Mouse (Mus musculus) ES-Bruce4 (cell line): ENCODE data around the gene Pik3r3. TPM values are rescaled to one million over a fixed set of nuclear protein-coding genes. Genes with fewer than 3 reads are reported as not detected.

Experiments used
- H3K27ac ChIP-seq: 2 replicates; pipeline ENCODE4 v1.5.1; 2012; ENCODE audit warnings: low read length, inconsistent platforms; ENCODE audit not compliant: insufficient read depth
- H3K27me3 ChIP-seq: 2 replicates; pipeline ENCODE4 v1.6.1; 2012; ENCODE audit warnings: mild to moderate bottlenecking, low read length, inconsistent platforms; ENCODE audit not compliant: control insufficient read depth, poor library complexity, insufficient read depth, severe bottlenecking
- H3K36me3 ChIP-seq: 2 replicates; pipeline ENCODE4 v1.6.1; 2012; ENCODE audit warnings: inconsistent platforms, mild to moderate bottlenecking, low read length, moderate library complexity; ENCODE audit not compliant: control insufficient read depth, poor library complexity, insufficient read depth, severe bottlenecking
- H3K4me1 ChIP-seq: one replicate; pipeline ENCODE4 v1.8.1; 2011; ENCODE audit warnings: low read length; ENCODE audit not compliant: control insufficient read depth, insufficient read depth
- H3K4me3 ChIP-seq: 2 replicates; pipeline ENCODE4 v1.5.1; 2011; ENCODE audit warnings: low read depth, mild to moderate bottlenecking, low read length
- H3K9ac ChIP-seq: 2 replicates; pipeline ENCODE4 v1.6.1; 2012; ENCODE audit warnings: low read depth, mild to moderate bottlenecking, inconsistent platforms; ENCODE audit not compliant: poor library complexity, severe bottlenecking
- H3K9me3 ChIP-seq: replicated peaks from 2 replicates; pipeline ENCODE4 v1.6.1; 2012; ENCODE audit warnings: mild to moderate bottlenecking, low read length, inconsistent platforms; ENCODE audit not compliant: control insufficient read depth, poor library complexity, insufficient read depth, severe bottlenecking
- CTCF ChIP-seq: IDR thresholded peaks from one replicate; pipeline ENCODE4 v1.8.1; 2011; ENCODE audit warnings: low read depth, low read length
- EP300 ChIP-seq: IDR thresholded peaks from 2 replicates; pipeline ENCODE4 v1.6.1; 2011; ENCODE audit warnings: low read depth, low read length; ENCODE audit not compliant: insufficient read depth
- POLR2A ChIP-seq: IDR thresholded peaks from one replicate; pipeline ENCODE4 v1.8.1; 2011; ENCODE audit warnings: low read length; ENCODE audit not compliant: insufficient read depth
- polyA plus RNA-seq: library from polyadenylated mRNA; stranded (reverse); fragments of >200 nt; gene quantifications from 2 replicates; pipeline ENCODE4 v1.2.4, GENCODE M21; 2011; ENCODE audit warnings: low read depth; ENCODE audit not compliant: missing spikeins, insufficient read depth, insufficient read length

The Pik3r3 gene
- polyA plus RNA-seq, 1 experiment = 4.5 TPM

DNA sequence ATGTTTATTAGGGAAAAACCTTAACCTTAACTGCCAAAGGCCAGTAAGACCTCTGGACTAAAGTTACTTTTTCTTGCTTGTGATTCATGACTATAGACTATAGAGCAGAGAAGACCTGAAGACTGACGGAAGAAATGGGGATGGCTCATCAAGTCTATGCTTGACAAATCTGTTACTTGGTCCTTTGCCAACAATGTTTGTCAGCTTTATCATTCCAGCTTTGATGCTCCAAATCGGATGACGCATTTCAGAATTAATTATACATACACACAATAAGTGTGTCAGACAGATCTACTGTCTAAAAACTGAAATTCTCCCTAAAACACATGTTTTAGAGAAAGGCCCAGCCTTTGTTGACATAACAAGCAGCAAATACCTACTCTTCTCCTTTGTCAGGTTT lies 107.8 kb downstream of the Pik3r3 start:
- no peak for TF ChIP-seq POLR2A
- TF ChIP-seq CTCF = no peak
- no peak for TF ChIP-seq EP300
- H3K9me3 ChIP-seq = no peaks in the 10 kb centered on the region
- no peaks in the 10 kb centered on the region for H3K4me1 ChIP-seq
- H3K9ac ChIP-seq = no peak overlapping the region
- no peak overlapping the region for H3K27ac ChIP-seq
- no peaks in the 10 kb centered on the region for H3K27me3 ChIP-seq
- H3K4me3 ChIP-seq = no peak overlapping the region
- H3K36me3 ChIP-seq = peaks cover 3% of the 10 kb centered on the region

DNA sequence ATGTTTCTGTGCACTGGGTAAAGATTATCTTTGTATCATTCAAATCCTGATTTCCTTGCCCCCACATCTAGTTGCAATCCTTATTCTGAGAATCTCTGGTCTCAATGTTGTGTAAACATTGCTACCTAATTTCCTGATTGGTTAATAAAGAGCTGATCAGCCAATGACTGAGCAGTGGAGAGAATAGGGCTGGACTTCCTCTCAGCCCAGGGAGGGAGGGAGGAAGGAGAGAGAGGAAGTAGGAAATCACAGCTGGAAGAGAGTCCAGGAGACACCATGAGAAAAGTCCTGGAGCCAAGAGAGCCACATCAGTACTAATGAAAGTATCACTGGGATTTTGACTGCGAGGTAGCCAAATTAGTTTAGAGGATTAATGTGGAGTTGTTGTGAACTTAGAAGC lies 114.9 kb downstream of the Pik3r3 start:
- Histone ChIP-seq H3K9ac (no peak overlapping the region), H3K9me3 (no peaks in the 10 kb centered on the region), H3K36me3 (no peaks in the 10 kb centered on the region), H3K27ac (no peak overlapping the region), H3K4me1 (no peaks in the 10 kb centered on the region), H3K27me3 (no peaks in the 10 kb centered on the region), H3K4me3 (no peak overlapping the region)
- TF ChIP-seq POLR2A (no peak), EP300 (no peak), CTCF (no peak)

- Histone ChIP-seq H3K9ac (no peak overlapping the region), H3K4me3 (no peak overlapping the region), H3K27me3 (no peaks in the 10 kb centered on the region), H3K4me1 (no peaks in the 10 kb centered on the region), H3K36me3 (no peaks in the 10 kb centered on the region), H3K27ac (no peak overlapping the region), H3K9me3 (no peaks in the 10 kb centered on the region)
- TF ChIP-seq POLR2A (no peak), EP300 (no peak), CTCF (no peak)
Measured at GRCm38 (mm10) chr4:116342119-116342518, 120.7 kb downstream of the Pik3r3 start.

DNA sequence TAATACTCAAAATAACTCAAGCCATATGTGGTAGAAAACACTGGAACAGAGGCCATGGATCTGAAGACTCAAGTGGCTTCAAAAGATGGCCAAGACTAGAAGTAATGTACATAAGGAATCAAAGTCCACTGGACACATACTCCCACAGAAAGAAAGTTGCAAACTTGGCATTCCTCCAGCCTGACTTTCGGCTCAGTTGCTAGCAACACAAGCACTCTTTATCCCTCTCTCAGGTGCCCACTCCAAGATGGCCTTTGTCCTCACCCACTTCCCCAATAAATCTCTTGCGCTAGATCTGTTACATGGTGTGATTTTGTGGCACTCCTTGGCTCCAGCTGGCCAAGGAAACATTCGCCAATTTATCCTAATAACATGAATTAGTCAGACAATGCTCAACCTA lies 131.1 kb downstream of the Pik3r3 start:
- Histone ChIP-seq H3K36me3 (no peaks in the 10 kb centered on the region; the same call in 1 of the 2 replicates), H3K4me1 (no peaks in the 10 kb centered on the region), H3K27ac (no peak overlapping the region), H3K4me3 (no peak overlapping the region), H3K27me3 (no peaks in the 10 kb centered on the region), H3K9me3 (no peaks in the 10 kb centered on the region), H3K9ac (no peak overlapping the region)
- TF ChIP-seq POLR2A = no peak
- TF ChIP-seq CTCF = no peak
- TF ChIP-seq EP300 = no peak

Other genes with a start within 250 kb of the Pik3r3 start
- 1.9 and 2.7 TPM in 2 replicates for gene Faah, start 203.7 kb upstream of the Pik3r3 start, polyA plus RNA-seq
- 11.7 and 14.4 TPM in 2 replicates for gene Nsun4, start 167.7 kb upstream of the Pik3r3 start, polyA plus RNA-seq
- 406 and 433 TPM in 2 replicates for gene Uqcrh, start 146.5 kb upstream of the Pik3r3 start, polyA plus RNA-seq
- 38.3 and 42.7 TPM in 2 replicates for gene Lrrc41, start 146.3 kb upstream of the Pik3r3 start, polyA plus RNA-seq
- 41.1 and 51.9 TPM in 2 replicates for gene Rad54l, start 97.9 kb upstream of the Pik3r3 start, polyA plus RNA-seq
- gene Pomgnt1, start 97.8 kb upstream of the Pik3r3 start, polyA plus RNA-seq = 33.6 and 39.1 TPM in 2 replicates
- gene Lurap1, start 70.3 kb upstream of the Pik3r3 start, polyA plus RNA-seq = 1.2 and 1.5 TPM in 2 replicates
- 1.1 TPM in 1 of 2 replicates, not detected in the other for gene Tspan1, start 54.0 kb upstream of the Pik3r3 start, polyA plus RNA-seq
- not detected in 2 replicates for gene 1700042G07Rik, start 48.2 kb upstream of the Pik3r3 start, polyA plus RNA-seq
- 0.90 TPM in 1 of 2 replicates, not detected in the other for gene Gm49337, start 48.2 kb upstream of the Pik3r3 start, polyA plus RNA-seq
- 58.1 and 60.2 TPM in 2 replicates for gene Mast2, start 242.6 kb downstream of the Pik3r3 start, polyA plus RNA-seq